In the genomic region with DNA sequence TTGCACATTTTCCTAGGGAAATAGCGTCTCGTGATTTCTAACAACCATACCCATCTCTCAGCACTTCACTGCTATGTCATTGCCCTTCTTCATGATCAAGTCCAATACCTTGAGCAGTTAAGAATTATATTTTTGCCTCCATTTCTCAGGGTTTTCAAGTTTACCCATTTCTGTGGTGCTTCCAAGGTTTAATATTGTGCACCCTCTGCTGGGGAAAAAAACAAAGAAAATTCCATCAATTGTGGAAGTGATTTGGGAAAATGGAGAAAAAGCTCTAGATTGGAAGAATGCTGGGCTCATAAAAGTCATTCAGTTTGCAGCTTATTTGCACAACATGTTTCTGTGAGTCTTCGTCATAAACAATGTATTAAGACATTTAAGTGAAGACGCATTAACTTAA, we compare ENCODE assay signal across 13 mouse cellular contexts. TPM values are rescaled to one million over a fixed set of nuclear protein-coding genes. Genes with fewer than 3 reads are reported as not detected.
"Had no signal": no experiment of that assay in that cellular context is flagged by ENCODE, and none has a peak within 500 bp of the region (broad histone marks: within the 10 kb centered on the region; RNA-seq: fewer than 3 reads in every experiment).

No protein-coding gene starts in this region.

- H3K27me3 ChIP-seq: limb, embryonic 15.5 days; liver, embryonic 12.5 days; lung, embryonic 15.5 days; midbrain, embryonic 13.5 days; neural tube, embryonic 13.5 days had no signal

- H3K4me1 ChIP-seq: limb, embryonic 15.5 days; liver, embryonic 12.5 days; lung, embryonic 15.5 days; midbrain, embryonic 13.5 days; neural tube, embryonic 13.5 days had no signal

- ATAC-seq: liver, embryonic 12.5 days; midbrain, embryonic 13.5 days had no signal

- H3K9me3 ChIP-seq: limb, embryonic 15.5 days; liver, embryonic 12.5 days; lung, embryonic 15.5 days; midbrain, embryonic 13.5 days; neural tube, embryonic 13.5 days had no signal

- H3K4me3 ChIP-seq: limb, embryonic 15.5 days; liver, embryonic 12.5 days; lung, embryonic 15.5 days; midbrain, embryonic 13.5 days; neural tube, embryonic 13.5 days had no signal

- DNase-seq: kidney, adult 8-10 months; kidney, postnatal 25 days; retina, postnatal 1 day; right cerebral cortex, postnatal 4 days; spleen, adult 18-20 months; thymus, adult 2 months; thymus, postnatal 25 days had no signal

- H3K4me2 ChIP-seq: limb, embryonic 15.5 days; liver, embryonic 12.5 days; lung, embryonic 15.5 days; midbrain, embryonic 13.5 days; neural tube, embryonic 13.5 days had no signal

- H3K36me3 ChIP-seq: limb, embryonic 15.5 days; liver, embryonic 12.5 days; lung, embryonic 15.5 days; midbrain, embryonic 13.5 days; neural tube, embryonic 13.5 days had no signal

- H3K27ac ChIP-seq: limb, embryonic 15.5 days; liver, embryonic 12.5 days; lung, embryonic 15.5 days; midbrain, embryonic 13.5 days; neural tube, embryonic 13.5 days had no signal

- H3K9ac ChIP-seq: limb, embryonic 15.5 days; liver, embryonic 12.5 days; lung, embryonic 15.5 days; midbrain, embryonic 13.5 days; neural tube, embryonic 13.5 days had no signal

RNA-seq across cellular contexts. Expression of gene Cntn3, which starts 17.2 kb away (rescaled TPM):
- total RNA-seq: megakaryocyte-erythroid progenitor cell, adult 5-6 weeks had no signal
- polyA plus RNA-seq: thymus, adult 2 months had no signal
